Comparison of ENCODE assay signal across 9 mouse cellular contexts in genomic region chr2:158207848-158208247, GRCm38 (mm10). TPM values are rescaled to one million over a fixed set of nuclear protein-coding genes. Genes with fewer than 3 reads are reported as not detected.
DNase-seq lines count a peak whose midpoint lies in the region; ATAC-seq lines count a peak whose summit lies in the region.
"Had no signal": no experiment of that assay in that cellular context is flagged by ENCODE, and none has a peak within 500 bp of the region (broad histone marks: within the 10 kb centered on the region; RNA-seq: fewer than 3 reads in every experiment).

No protein-coding gene starts in this region.

- peak; percentile 95 for DNase-seq in midbrain, embryonic 11.5 days (ENCODE audit: low spot score, missing footprints)
- DNase-seq in c-Kit-positive CD71-positive TER-119-negative erythroid progenitor cells, embryonic 14.5 days (ENCODE audit: low read depth): peak; percentile 46
- DNase-seq in induced T-regulatory cell, adult 2 months (ENCODE audit: low read depth): peak; percentile 67
- DNase-seq in left cerebral cortex, adult 18-20 months (ENCODE audit: low spot score in 2 of 2): peak; percentile 73 to 76
- peak; percentile 30 to 37 for DNase-seq in spleen, postnatal 36 days (ENCODE audit: low spot score in 2 of 2)

- no peak overlapping the region for H3K4me3 ChIP-seq in midbrain, embryonic 11.5 days (ENCODE audit: low read depth, low read length)
- no peak overlapping the region for H3K4me3 ChIP-seq in midbrain, embryonic 15.5 days
- H3K4me3 ChIP-seq in forebrain, embryonic 15.5 days: no peak overlapping the region
- H3K4me3 ChIP-seq in midbrain, embryonic 13.5 days (replicated peaks): no peak overlapping the region
- H3K4me3 ChIP-seq: neural tube, embryonic 13.5 days had no signal

- H3K27ac ChIP-seq in midbrain, embryonic 11.5 days (ENCODE audit: low read depth, low read length): no peak overlapping the region
- no peak overlapping the region for H3K27ac ChIP-seq in midbrain, embryonic 15.5 days
- no peak overlapping the region for H3K27ac ChIP-seq in forebrain, embryonic 15.5 days (replicated peaks)
- no peak overlapping the region for H3K27ac ChIP-seq in midbrain, embryonic 13.5 days
- H3K27ac ChIP-seq: neural tube, embryonic 13.5 days had no signal

- H3K9ac ChIP-seq in midbrain, embryonic 11.5 days (ENCODE audit: low read length): no peak overlapping the region
- H3K9ac ChIP-seq in midbrain, embryonic 15.5 days: no peak overlapping the region
- H3K9ac ChIP-seq in forebrain, embryonic 15.5 days (replicated peaks): no peak overlapping the region
- H3K9ac ChIP-seq in midbrain, embryonic 13.5 days (replicated peaks): no peak overlapping the region
- H3K9ac ChIP-seq: neural tube, embryonic 13.5 days had no signal

- H3K27me3 ChIP-seq in midbrain, embryonic 11.5 days (ENCODE audit: control insufficient read depth, insufficient read depth, low read length): no peaks in the 10 kb centered on the region
- no peaks in the 10 kb centered on the region for H3K27me3 ChIP-seq in midbrain, embryonic 15.5 days (replicated peaks)
- H3K27me3 ChIP-seq in forebrain, embryonic 15.5 days: no peaks in the 10 kb centered on the region
- H3K27me3 ChIP-seq in midbrain, embryonic 13.5 days: 0 out of 2 replicates have a peak, but pooled peaks cover 2% of the 10 kb centered on the region
- H3K27me3 ChIP-seq: neural tube, embryonic 13.5 days had no signal

- H3K4me1 ChIP-seq in midbrain, embryonic 11.5 days (ENCODE audit: control insufficient read depth, insufficient read depth, low read length): no peaks in the 10 kb centered on the region; the same call in none of the 2 replicates
- H3K4me1 ChIP-seq in midbrain, embryonic 15.5 days: peaks cover 14% of the 10 kb centered on the region
- H3K4me1 ChIP-seq in forebrain, embryonic 15.5 days: peaks cover 10% of the 10 kb centered on the region; the same call in 1 of the 2 replicates
- H3K4me1 ChIP-seq in midbrain, embryonic 13.5 days (replicated peaks): peaks cover 33% of the 10 kb centered on the region

- 14% methylated on average over 12 of the region's 12 CpGs for WGBS in midbrain, embryonic 11.5 days
- WGBS in midbrain, embryonic 15.5 days: 15% methylated on average over 12 of the region's 12 CpGs
- 5% methylated on average over 12 of the region's 12 CpGs for WGBS in forebrain, embryonic 15.5 days
- WGBS in midbrain, embryonic 13.5 days: 10% methylated on average over 12 of the region's 12 CpGs

- no peak overlapping the region for H3K4me2 ChIP-seq in midbrain, embryonic 11.5 days
- no peak overlapping the region for H3K4me2 ChIP-seq in midbrain, embryonic 15.5 days
- H3K4me2 ChIP-seq in forebrain, embryonic 15.5 days (replicated peaks): no peak overlapping the region
- H3K4me2 ChIP-seq in midbrain, embryonic 13.5 days (replicated peaks): no peak overlapping the region
- H3K4me2 ChIP-seq: neural tube, embryonic 13.5 days had no signal

- ATAC-seq in midbrain, embryonic 11.5 days (ENCODE audit: low FRiP score): peak; percentile 34; the same call in 1 of the 2 replicates
- ATAC-seq in midbrain, embryonic 15.5 days (replicated peaks): no peak
- peak; percentile 49; the same call in 1 of the 2 replicates for ATAC-seq in forebrain, embryonic 15.5 days (replicated peaks)
- ATAC-seq in midbrain, embryonic 13.5 days: peak; percentile 13; the same call in 1 of the 2 replicates

- no peaks in the 10 kb centered on the region for H3K36me3 ChIP-seq in midbrain, embryonic 11.5 days (ENCODE audit: control insufficient read depth, insufficient read depth, low read length)
- H3K36me3 ChIP-seq in midbrain, embryonic 15.5 days (replicated peaks): no peaks in the 10 kb centered on the region
- H3K36me3 ChIP-seq in forebrain, embryonic 15.5 days: no peaks in the 10 kb centered on the region
- H3K36me3 ChIP-seq in midbrain, embryonic 13.5 days: no peaks in the 10 kb centered on the region
- H3K36me3 ChIP-seq: neural tube, embryonic 13.5 days had no signal

- H3K9me3 ChIP-seq in midbrain, embryonic 11.5 days (ENCODE audit: control insufficient read depth, low read length): no peaks in the 10 kb centered on the region
- H3K9me3 ChIP-seq in midbrain, embryonic 15.5 days: no peaks in the 10 kb centered on the region
- H3K9me3 ChIP-seq in forebrain, embryonic 15.5 days: no peaks in the 10 kb centered on the region
- H3K9me3 ChIP-seq in midbrain, embryonic 13.5 days: no peaks in the 10 kb centered on the region
- H3K9me3 ChIP-seq: neural tube, embryonic 13.5 days had no signal

RNA-seq across cellular contexts. Expression of gene D630003M21Rik, which starts 21.2 kb away (rescaled TPM):
- 0.92 and 0.94 TPM in 2 replicates for polyA plus RNA-seq in midbrain, embryonic 11.5 days (2014; fragmentation: Nextera tagmentation; extraction: Ambion mirVana)
- 1.6 TPM in 2 replicates for polyA plus RNA-seq in midbrain, embryonic 15.5 days (2015; fragmentation: Nextera tagmentation; extraction: Ambion mirVana)
- 1.7 and 2.4 TPM in 2 replicates for polyA plus RNA-seq in forebrain, embryonic 15.5 days (2015; fragmentation: Nextera tagmentation; extraction: Ambion mirVana)
- total RNA-seq in left cerebral cortex, adult 18-20 months (2021): 1 to 10 TPM; 3.2 to 3.8 TPM
- polyA plus RNA-seq in midbrain, embryonic 13.5 days (2015; fragmentation: Nextera tagmentation; extraction: Ambion mirVana): 1.6 and 2.4 TPM in 2 replicates

RNA-seq across cellular contexts. Expression of gene Bpi, which starts 50.0 kb away (rescaled TPM):
- not detected in 2 replicates for polyA plus RNA-seq in midbrain, embryonic 11.5 days (2014; fragmentation: Nextera tagmentation; extraction: Ambion mirVana)
- polyA plus RNA-seq in midbrain, embryonic 15.5 days (2015; fragmentation: Nextera tagmentation; extraction: Ambion mirVana): not detected in 2 replicates
- not detected in 2 replicates for polyA plus RNA-seq in forebrain, embryonic 15.5 days (2015; fragmentation: Nextera tagmentation; extraction: Ambion mirVana)
- total RNA-seq in left cerebral cortex, adult 18-20 months (2021): not detected
- polyA plus RNA-seq in midbrain, embryonic 13.5 days (2015; fragmentation: Nextera tagmentation; extraction: Ambion mirVana): not detected in 2 replicates
- polyA plus RNA-seq: neural tube, embryonic 13.5 days had no signal

Comparison
In these comparisons a context has a peak if more than half of its experiments do, and no peak if none do; other contexts are left out.
1. DNase-seq: peak in every context shown above with its lines; median percentile 95 in midbrain, embryonic 11.5 days; 74 in left cerebral cortex, adult 18-20 months; 67 in induced T-regulatory cell, adult 2 months; 46 in c-Kit-positive CD71-positive TER-119-negative erythroid progenitor cells, embryonic 14.5 days; 34 in spleen, postnatal 36 days.